Mouse (Mus musculus) cerebellum, postnatal 4 days (tissue): Measurements from ENCODE around the gene Sptssa.

Experiments used
- DNase-seq, 2 experiments: peaks; one replicate each; pipeline ENCODE4 v3.0.0; 2022; ENCODE audit warnings: low spot score in 2 of 2, mixed read lengths in 1 of 2

Gene Sptssa

GRCm38 (mm10) chr12:54655292-54656038 is 908 bp downstream of the Sptssa start:
- DNase-seq: no peak

- DNase-seq: no peak
Observed at GRCm38 (mm10) chr12:54654741-54655140, 1.6 kb downstream of the Sptssa start.

- no peak for DNase-seq
Observed at GRCm38 (mm10) chr12:54654141-54654540, 2.2 kb downstream of the Sptssa start.

DNA sequence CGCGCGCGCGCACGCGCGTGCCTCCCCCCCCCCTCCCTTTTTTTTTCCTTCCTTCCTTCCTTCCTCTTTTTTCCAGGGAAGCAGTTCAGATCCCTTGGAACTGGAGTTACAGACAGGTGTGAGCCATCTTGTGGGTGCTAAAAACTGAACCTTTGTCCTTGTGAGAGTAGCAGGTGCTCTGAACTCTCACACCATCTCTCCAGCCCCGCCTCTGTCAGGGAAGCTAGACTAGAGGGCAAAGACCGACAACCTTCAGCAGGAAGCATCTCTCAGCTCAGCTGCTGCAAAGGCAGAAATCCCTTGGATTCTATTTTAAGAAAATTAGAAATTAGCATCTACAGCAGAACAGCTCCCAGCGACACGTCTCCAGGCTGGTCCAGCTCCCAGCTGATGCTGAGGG is 4.0 kb downstream of the Sptssa start:
- no peak for DNase-seq

- DNase-seq: no peak
Observed at GRCm38 (mm10) chr12:54651820-54652219, 4.6 kb downstream of the Sptssa start.

GRCm38 (mm10) chr12:54651158-54651557 is 5.2 kb downstream of the Sptssa start:
- no peak for DNase-seq

DNA sequence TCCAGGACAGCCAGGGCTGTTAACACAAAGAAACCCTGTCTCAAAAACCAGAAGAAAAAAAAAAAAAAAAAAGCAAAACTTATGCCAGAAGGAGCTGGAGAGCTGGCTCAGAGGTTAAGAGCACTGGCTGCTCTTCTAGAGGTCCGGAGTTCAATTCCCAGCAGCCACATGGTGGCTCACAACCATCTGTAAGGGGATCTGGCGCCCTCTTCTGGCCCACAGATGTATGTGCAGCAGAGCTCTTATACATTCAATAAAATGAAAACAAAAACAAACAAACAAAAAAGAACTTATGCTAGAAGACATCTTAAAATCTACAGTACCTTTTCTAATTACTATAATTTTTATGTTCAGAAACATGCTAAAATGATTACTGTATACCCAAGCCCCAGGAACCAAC is 11.4 kb downstream of the Sptssa start:
- no peak for DNase-seq

DNA sequence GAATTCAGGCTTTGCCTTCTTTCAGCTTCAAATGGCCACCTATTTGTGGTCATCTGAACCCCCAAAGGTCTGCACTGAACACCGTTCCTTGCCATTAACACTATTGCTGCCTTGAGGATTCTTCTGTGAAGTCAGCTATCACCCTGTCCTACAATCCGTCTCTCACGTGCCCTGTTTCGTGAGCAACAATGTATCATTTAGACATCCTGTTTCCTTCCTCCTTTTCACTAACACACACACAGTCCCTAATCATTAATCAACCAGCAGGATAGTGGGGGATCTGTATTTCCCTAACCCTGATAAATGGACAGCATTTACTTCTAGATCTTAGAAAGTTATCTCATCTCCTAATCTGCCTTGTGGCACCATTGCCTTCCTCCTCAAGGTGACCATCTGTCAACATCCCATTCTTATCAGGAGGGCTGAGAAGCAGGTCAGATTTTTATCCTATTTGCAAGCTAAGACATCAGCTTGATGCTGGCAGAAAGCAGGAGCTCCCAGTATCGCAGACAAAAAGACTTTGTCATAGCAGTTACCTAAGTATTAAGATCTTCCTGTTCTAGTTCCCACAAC is 13.0 kb downstream of the Sptssa start:
- no peak for DNase-seq

GRCm38 (mm10) chr12:54641374-54641773 is 15.0 kb downstream of the Sptssa start:
- no peak for DNase-seq

- no peak for DNase-seq
Observed at GRCm38 (mm10) chr12:54640259-54640658, 16.1 kb downstream of the Sptssa start.

DNA sequence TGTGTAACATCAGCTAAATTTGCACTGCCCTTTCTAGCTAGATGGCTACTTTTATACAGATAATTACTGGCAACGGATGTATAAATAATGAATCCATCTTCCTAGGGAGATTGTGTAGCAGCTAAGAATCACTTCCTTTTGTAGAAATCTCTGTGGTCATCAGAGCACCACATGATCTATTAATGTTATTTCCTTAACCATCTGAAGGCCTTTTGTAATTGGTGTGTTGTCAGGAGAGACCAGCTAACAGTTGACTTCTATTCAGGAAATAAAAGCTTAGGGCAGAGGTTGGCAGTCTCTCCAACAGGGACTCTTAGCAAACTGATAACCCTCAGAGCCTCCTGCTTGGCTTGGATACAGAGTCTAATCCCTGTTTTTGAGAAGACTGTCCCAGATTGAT is 19.3 kb downstream of the Sptssa start:
- no peak for DNase-seq

GRCm38 (mm10) chr12:54632141-54632540 is 24.2 kb downstream of the Sptssa start:
- no peak for DNase-seq

DNA sequence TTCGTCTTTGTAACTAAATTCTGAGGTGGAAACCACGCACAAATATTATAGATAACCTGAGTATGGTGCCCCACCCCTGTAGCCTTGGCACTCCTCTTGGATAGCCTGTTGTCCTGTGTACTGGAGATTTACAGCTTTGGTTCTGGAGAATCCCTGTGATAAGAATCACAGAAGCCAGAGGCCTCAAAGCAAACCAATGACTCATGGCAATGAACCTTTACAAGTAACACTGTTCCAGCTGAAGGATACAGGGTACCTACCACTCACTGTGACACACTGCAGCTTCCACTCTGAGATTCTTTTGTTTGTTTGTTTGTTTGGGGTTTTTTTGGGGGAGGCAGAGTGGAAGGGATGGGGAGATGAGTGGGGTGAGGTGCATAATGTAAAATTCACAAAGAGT is 34.4 kb downstream of the Sptssa start:
- no peak for DNase-seq

DNA sequence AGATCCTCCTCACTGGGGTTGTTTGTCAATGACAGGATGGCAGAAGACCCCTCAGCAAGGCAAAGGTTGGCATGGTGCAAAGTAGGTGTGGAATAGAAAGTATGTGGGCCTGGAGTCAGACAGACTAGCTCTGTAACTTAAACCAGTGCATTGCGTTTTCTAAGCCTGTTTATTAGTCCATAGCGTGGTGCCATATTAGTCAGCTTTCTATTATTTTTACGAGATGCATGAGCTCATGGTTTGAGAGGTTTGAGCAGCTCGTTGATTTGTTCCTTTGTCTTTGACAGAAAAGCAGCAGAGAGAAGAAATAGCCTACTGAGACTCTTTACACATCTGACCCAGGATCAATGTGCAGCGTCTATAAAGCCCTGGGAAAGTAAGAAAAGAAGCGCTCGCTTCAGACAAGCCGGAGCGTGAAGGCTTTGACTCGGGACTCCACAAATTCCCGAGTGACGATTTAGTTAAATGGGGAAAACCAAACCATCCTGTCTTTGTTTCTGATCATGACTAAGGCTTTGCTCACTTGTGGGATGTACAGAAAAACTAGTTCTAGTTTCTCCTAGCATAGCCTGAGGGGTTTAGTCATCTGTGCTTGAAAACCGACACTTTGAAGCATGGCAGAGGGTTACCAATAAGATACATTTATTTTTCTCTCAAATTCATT is 36.2 kb downstream of the Sptssa start:
- DNase-seq: no peak

DNA sequence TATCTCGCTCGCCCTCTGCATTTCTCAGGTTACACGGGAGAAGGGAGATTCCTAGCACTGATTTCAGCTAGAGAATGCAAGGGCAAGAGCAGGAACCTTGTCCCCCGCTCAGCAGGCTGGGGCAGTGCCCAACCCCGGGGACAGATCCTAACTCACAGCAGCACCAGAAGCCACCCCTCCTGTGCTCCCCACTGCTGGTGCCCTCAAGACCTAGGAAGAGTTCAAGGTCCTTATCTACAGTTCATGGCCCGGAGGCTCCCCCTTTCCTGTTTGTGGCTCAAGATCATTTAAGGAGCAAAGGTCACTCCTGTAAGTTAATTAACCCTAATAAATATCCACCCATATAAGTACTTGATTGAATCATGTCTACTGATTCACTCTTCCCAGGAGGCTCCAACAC is 47.4 kb downstream of the Sptssa start:
- no peak for DNase-seq

DNA sequence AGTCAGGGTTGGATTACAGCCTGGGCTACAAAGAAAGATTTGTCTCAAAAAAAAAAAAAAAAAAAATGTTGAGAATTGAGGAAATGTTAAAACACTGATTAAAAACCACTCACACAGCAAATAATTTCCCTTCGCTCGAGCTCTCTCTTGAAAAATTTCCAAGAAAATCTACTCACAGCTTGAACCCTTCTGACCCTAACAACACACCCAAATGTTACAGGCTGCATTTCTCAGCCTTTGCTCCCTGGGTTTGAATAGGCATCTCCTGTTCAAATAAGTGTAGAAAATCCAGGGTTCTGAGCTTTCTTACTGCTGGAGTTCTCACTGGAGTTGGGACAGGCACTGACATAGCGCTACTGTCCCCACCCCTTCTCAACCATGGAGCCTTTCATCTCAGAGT is 51.2 kb downstream of the Sptssa start:
- DNase-seq: no peak

DNA sequence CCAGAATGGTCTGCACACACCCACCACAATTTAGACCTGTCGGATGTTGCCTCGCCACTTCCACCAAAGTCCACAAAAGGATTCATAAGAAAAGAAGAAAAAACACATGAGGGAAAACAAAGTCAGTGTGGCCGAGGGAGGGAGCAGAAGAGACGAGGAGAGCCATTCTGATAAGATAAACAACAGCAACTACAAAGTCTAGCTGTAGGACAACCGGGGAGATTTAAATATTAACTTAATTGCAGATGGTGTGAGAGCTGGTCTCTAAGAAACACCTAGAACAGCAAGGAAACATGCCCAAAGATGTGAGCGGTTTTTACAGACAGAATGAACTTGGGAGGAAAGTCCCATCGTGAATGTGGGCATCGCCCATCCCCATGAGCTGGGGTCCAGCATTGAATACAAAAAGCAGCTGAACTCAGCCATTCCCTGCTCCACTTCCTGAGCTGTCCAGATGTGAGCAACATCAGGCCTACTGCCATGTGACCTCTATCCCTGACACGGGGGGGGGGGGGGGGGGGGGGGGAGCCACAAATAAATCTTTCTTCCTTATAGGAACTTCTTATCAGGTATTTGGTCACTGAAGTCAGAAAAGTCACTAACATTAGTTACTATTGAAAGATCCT is 52.7 kb downstream of the Sptssa start:
- DNase-seq: no peak

DNA sequence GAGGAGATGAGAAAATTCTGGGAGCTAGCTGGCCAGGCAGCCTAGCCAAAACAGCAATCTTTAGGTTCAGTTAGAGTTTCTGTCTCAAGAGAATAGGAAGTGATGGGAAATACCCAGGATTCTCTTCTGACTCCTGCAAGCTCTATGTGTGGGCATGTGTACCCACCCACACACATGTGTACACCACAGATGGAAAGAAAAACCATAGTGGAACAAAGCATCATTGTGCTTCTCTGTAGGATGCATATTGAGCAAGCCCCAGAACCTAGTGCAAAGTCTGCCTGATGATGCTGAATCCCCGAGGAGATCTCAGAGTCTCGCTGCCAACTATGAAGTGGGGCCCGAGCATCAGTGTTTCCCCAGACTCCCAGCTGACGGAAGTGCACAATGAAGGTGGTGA is 55.9 kb downstream of the Sptssa start:
- no peak for DNase-seq

DNA sequence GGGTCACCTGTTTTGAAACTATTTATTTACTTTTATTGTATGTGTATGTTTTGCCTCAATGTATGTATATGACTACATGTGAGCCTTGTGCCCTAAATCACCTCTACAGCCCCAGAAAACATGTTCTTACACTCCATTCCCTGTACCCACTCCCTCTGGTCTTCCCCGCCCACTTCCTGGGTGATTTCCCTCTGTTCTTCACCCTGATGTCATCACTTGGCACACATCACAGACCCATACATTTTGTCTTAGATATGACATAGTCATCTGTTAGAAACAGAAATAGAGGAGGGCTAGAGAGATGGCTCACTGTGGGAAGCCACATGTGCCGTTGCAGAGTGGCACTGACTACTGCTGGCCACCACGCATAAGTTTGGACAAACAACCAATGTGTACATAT is 58.0 kb downstream of the Sptssa start:
- no peak for DNase-seq

DNA sequence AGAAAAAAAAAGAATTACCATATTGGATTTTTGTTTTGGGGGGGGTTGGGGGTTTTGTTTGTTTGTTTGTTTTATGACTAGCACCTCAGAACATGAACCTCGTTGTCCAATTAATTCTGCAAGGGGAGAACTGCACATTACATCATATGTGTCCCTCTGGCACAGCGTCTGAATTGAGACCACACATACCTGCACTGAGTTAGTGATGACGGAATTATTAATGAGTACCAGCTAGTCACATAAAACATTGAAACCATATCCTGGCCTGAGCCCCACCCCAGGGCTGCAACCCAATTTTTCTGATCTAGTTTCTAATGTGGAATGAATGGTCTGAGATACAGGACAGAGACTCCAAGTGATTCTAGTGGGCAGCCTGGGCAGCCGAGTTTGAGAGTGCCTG is 59.7 kb downstream of the Sptssa start:
- DNase-seq: no peak
